ENCODE assay signal across 19 mouse cellular contexts in genomic region chr8:10420551-10420950, GRCm38 (mm10).
DNase-seq lines count a peak whose midpoint lies in the region; ATAC-seq and TF ChIP-seq lines count a peak whose summit lies in the region.
"Had no signal": no experiment of that assay in that cellular context is flagged by ENCODE, and none has a peak within 500 bp of the region (broad histone marks: within the 10 kb centered on the region; RNA-seq: fewer than 3 reads in every experiment).

No protein-coding gene starts in this region.

- WGBS in heart, embryonic 10.5 days, result 73% methylated on average over 6 of the region's 6 CpGs
- WGBS in heart, embryonic 12.5 days, result 66% methylated on average over 6 of the region's 6 CpGs

- H3K9ac ChIP-seq in heart, embryonic 12.5 days, result no peak overlapping the region
- H3K9ac ChIP-seq in ES-E14 (ENCODE audit: insufficient read depth, low read depth, low read length, poor library complexity, severe bottlenecking), result no peak overlapping the region
- H3K9ac ChIP-seq: embryonic facial prominence, embryonic 13.5 days; forebrain, embryonic 13.5 days; forebrain, postnatal 0 days; hindbrain, embryonic 15.5 days had no signal

- H3K36me3 ChIP-seq in heart, embryonic 10.5 days, result no peaks in the 10 kb centered on the region
- H3K36me3 ChIP-seq in heart, embryonic 12.5 days, result no peaks in the 10 kb centered on the region
- no peaks in the 10 kb centered on the region for H3K36me3 ChIP-seq in ES-E14 (ENCODE audit: control insufficient read depth, insufficient read depth, low read length, poor library complexity, severe bottlenecking)
- H3K36me3 ChIP-seq: embryonic facial prominence, embryonic 13.5 days; hindbrain, embryonic 15.5 days had no signal

- no peak for ATAC-seq in heart, embryonic 12.5 days (ENCODE audit: insufficient number of reproducible peaks, low FRiP score)
- ATAC-seq in megakaryocyte progenitor cell, adult 5-6 weeks (replicated peaks; ENCODE audit: poor library complexity), result 0 out of 2 replicates have a peak, but pooled peaks have one; percentile 20
- ATAC-seq: activated CD4-positive, CD25-positive, alpha-beta regulatory T cell, adult 4 months; forebrain, embryonic 13.5 days; forebrain, postnatal 0 days had no signal

- no peak overlapping the region for H3K27ac ChIP-seq in heart, embryonic 10.5 days
- H3K27ac ChIP-seq in heart, embryonic 12.5 days (ENCODE audit: poor library complexity, severe bottlenecking), result no peak overlapping the region
- no peak overlapping the region for H3K27ac ChIP-seq in ES-E14 (ENCODE audit: insufficient read depth, low read depth, low read length, poor library complexity, severe bottlenecking)
- H3K27ac ChIP-seq: embryonic facial prominence, embryonic 13.5 days; forebrain, embryonic 13.5 days; hindbrain, embryonic 15.5 days had no signal

- no peak overlapping the region for H3K4me2 ChIP-seq in heart, embryonic 12.5 days
- H3K4me2 ChIP-seq: embryonic facial prominence, embryonic 13.5 days; forebrain, embryonic 13.5 days; hindbrain, embryonic 15.5 days had no signal

- peaks cover 17% of the 10 kb centered on the region for H3K4me1 ChIP-seq in heart, embryonic 10.5 days
- 0 out of 2 replicates have a peak, but pooled peaks cover 4% of the 10 kb centered on the region for H3K4me1 ChIP-seq in heart, embryonic 12.5 days (replicated peaks)
- peaks cover 0 to 2% of the 10 kb centered on the region in 2 experiments; a peak in 1 of 4 replicates for H3K4me1 ChIP-seq in ES-E14 (ENCODE audit: control insufficient read depth in 2 of 2, insufficient read depth in 2 of 2, low read length in 2 of 2, poor library complexity in 1 of 2)
- H3K4me1 ChIP-seq: hindbrain, embryonic 15.5 days had no signal

- H3K4me3 ChIP-seq in heart, embryonic 10.5 days, result no peak overlapping the region
- no peak overlapping the region for H3K4me3 ChIP-seq in heart, embryonic 12.5 days
- no peak overlapping the region for H3K4me3 ChIP-seq in ES-E14 (ENCODE audit: insufficient read depth in 1 of 2, low read depth in 1 of 2, low read length in 2 of 2, poor library complexity in 1 of 2, severe bottlenecking in 1 of 2)
- H3K4me3 ChIP-seq: embryonic facial prominence, embryonic 13.5 days; forebrain, embryonic 13.5 days; hindbrain, embryonic 15.5 days had no signal

- no peaks in the 10 kb centered on the region for H3K27me3 ChIP-seq in heart, embryonic 10.5 days (ENCODE audit: insufficient read depth, poor library complexity, severe bottlenecking)
- H3K27me3 ChIP-seq in heart, embryonic 12.5 days (replicated peaks), result no peaks in the 10 kb centered on the region
- H3K27me3 ChIP-seq: embryonic facial prominence, embryonic 13.5 days; forebrain, embryonic 13.5 days; hindbrain, embryonic 15.5 days had no signal

- H3K9me3 ChIP-seq in heart, embryonic 10.5 days, result no peaks in the 10 kb centered on the region
- no peaks in the 10 kb centered on the region for H3K9me3 ChIP-seq in heart, embryonic 12.5 days (replicated peaks)
- no peaks in the 10 kb centered on the region for H3K9me3 ChIP-seq in ES-E14 (ENCODE audit: control insufficient read depth, insufficient read depth, low read depth, low read length)
- H3K9me3 ChIP-seq: forebrain, embryonic 13.5 days; hindbrain, embryonic 15.5 days had no signal

- in situ Hi-C loops in ES-E14 (cut with MboI; ENCODE audit: low sequenced_read_pairs in 2 of 2, unreplicated experiment in 2 of 2), result loop anchor here in 1 of 2 experiments (25.0 kb wide), 1 partner anchor 767 kb away; no protein-coding TSS in a partner anchor

- DNase-seq in heart, embryonic 10.5 days (ENCODE audit: low spot score), result peak; percentile 25
- peak; percentile 10 for DNase-seq in lung, postnatal 10 days
- no peak for DNase-seq in lung, postnatal 4 days
- DNase-seq in ES-E14 (ENCODE audit: low read depth, low spot score), result peak; percentile 37
- no peak for DNase-seq in cerebellum, adult 9-10 months
- DNase-seq in kidney, postnatal 14 days, result no peak
- DNase-seq: adrenal gland, postnatal 14 days; cerebellum, adult 11-12 months; cerebellum, adult 9-11 months; cerebellum, postnatal 36 days; forebrain, postnatal 0 days; gastrocnemius, postnatal 14 days; heart, postnatal 36 days had no signal

TF ChIP-seq in ES-E14, 5 proteins besides CTCF, POLR2A, EP300 and RAD21:
- TF ChIP-seq ZC3H11A (IDR thresholded peaks at IDR 0.05; ENCODE audit: borderline replicate concordance, low read depth, low read length) (no peak), ZNF384 (IDR thresholded peaks at IDR 0.05; ENCODE audit: low read depth, low read length) (no peak), MAFK (IDR thresholded peaks at IDR 0.05; ENCODE audit: insufficient read depth, low read depth, low read length) (no peak)
TF ChIP-seq in ES-E14: peak in this region for 0.

Comparison
In these comparisons a context has a peak if more than half of its experiments do, and no peak if none do; other contexts are left out.
1. DNase-seq: peak in heart, embryonic 10.5 days (single experiment), lung, postnatal 10 days (single experiment) and ES-E14 (single experiment); none in lung, postnatal 4 days (0 of 2), cerebellum, adult 9-10 months (single experiment) and kidney, postnatal 14 days (single experiment).